Mouse (Mus musculus) neural tube, embryonic 15.5 days (tissue): ENCODE measurements around the gene Mex3d. TPM values are rescaled to one million over a fixed set of nuclear protein-coding genes. Genes with fewer than 3 reads are reported as not detected.
"Not testable (repeated sequence)": the region's sequence is repeated elsewhere in the genome, so short reads cannot be mapped to it uniquely, and the experiment has no call there.

Experiments used
- ATAC-seq: fragments of 200-750 bp; cut with Nextera tagmentation; 2 replicates; pipeline ENCODE4 v1.8.0; 2017; ENCODE audit warnings: mild to moderate bottlenecking, moderate TSS enrichment, moderate library complexity; ENCODE audit not compliant: low FRiP score
- H3K27ac ChIP-seq: fragments of 300-500 bp; sonication (generic); replicated peaks from 2 replicates; pipeline ENCODE4 v1.5.1; 2015; ENCODE audit warnings: mild to moderate bottlenecking, inconsistent platforms
- H3K27me3 ChIP-seq: fragments of 300-500 bp; sonication (generic); replicated peaks from 2 replicates; pipeline ENCODE4 v1.6.1; 2015; ENCODE audit warnings: inconsistent platforms
- H3K36me3 ChIP-seq: fragments of 300-500 bp; sonication (generic); 2 replicates; pipeline ENCODE4 v1.6.1; 2015; ENCODE audit warnings: inconsistent platforms
- H3K4me1 ChIP-seq: fragments of 300-500 bp; sonication (generic); 2 replicates; pipeline ENCODE4 v1.6.1; 2015; ENCODE audit warnings: inconsistent platforms
- H3K4me2 ChIP-seq: fragments of 300-500 bp; sonication (generic); 2 replicates; pipeline ENCODE4 v1.6.1; 2015; ENCODE audit warnings: inconsistent platforms, mild to moderate bottlenecking, moderate library complexity
- H3K4me3 ChIP-seq: fragments of 300-500 bp; sonication (generic); replicated peaks from 2 replicates; pipeline ENCODE4 v1.5.1; 2015; ENCODE audit warnings: mild to moderate bottlenecking, inconsistent platforms
- H3K9ac ChIP-seq: fragments of 300-500 bp; sonication (generic); replicated peaks from 2 replicates; pipeline ENCODE4 v1.6.1; 2015; ENCODE audit warnings: mild to moderate bottlenecking, inconsistent platforms
- H3K9me3 ChIP-seq: fragments of 300-500 bp; sonication (generic); replicated peaks from 2 replicates; pipeline ENCODE4 v1.6.1; 2016; ENCODE audit warnings: inconsistent platforms
- WGBS: fragments of 180-500 bp; shearing (Covaris S2); methylation state at CpG from one replicate; pipeline ENCODE4 v1.1.7; 2015; ENCODE audit warnings: mixed read lengths; 5-methylcytosine and 5-hydroxymethylcytosine counted together
- polyA plus RNA-seq: library from polyadenylated mRNA; unstranded; fragments of >200 nt; fragmentation: Nextera tagmentation; extraction: Ambion mirVana; gene quantifications from 2 replicates; pipeline ENCODE4 v1.2.1, GENCODE M21; 2015

Mex3d gene
- polyA plus RNA-seq, 1 experiment from 2014 or later: 14.0 TPM

- no peak for ATAC-seq
These were observed 39.1 kb downstream of the Mex3d start, which contains the start of gene Adamtsl5 for GRCm38 (mm10) chr10:80348244-80348781. Gene Adamtsl5, minus strand, starts transcription at chr10:80348412.

GRCm38 (mm10) chr10:80347514-80347967 is 39.9 kb downstream of the Mex3d start:
- ATAC-seq: no peak
- Histone ChIP-seq H3K27me3 (peaks cover 97% of the 10 kb centered on the region), H3K4me3 (peak overlapping the region; percentile 21; the same call in 1 of the 2 replicates), H3K9me3 (no peaks in the 10 kb centered on the region), H3K27ac (no peak overlapping the region), H3K4me1 (peaks cover 24% of the 10 kb centered on the region), H3K36me3 (no peaks in the 10 kb centered on the region), H3K4me2 (peak overlapping the region; percentile 42), H3K9ac (no peak overlapping the region)
- 11% methylated on average over 17 of the region's 17 CpGs for WGBS

More at GRCm38 (mm10) chr10:80348244-80348781, 39.1 kb downstream of the Mex3d start, which contains the start of gene Adamtsl5:
- Histone ChIP-seq H3K4me3 (peak within 1 kb of the TSS; percentile 21), H3K36me3 (no peaks in the 10 kb centered on the region), H3K27me3 (peaks cover 97% of the 10 kb centered on the region), H3K9me3 (no peaks in the 10 kb centered on the region), H3K4me1 (peaks cover 17% of the 10 kb centered on the region), H3K4me2 (peak within 1 kb of the TSS; percentile 42), H3K27ac (no peak within 1 kb of the TSS), H3K9ac (no peak within 1 kb of the TSS)
- WGBS: 2% methylated on average over 36 of the region's 42 CpGs

DNA sequence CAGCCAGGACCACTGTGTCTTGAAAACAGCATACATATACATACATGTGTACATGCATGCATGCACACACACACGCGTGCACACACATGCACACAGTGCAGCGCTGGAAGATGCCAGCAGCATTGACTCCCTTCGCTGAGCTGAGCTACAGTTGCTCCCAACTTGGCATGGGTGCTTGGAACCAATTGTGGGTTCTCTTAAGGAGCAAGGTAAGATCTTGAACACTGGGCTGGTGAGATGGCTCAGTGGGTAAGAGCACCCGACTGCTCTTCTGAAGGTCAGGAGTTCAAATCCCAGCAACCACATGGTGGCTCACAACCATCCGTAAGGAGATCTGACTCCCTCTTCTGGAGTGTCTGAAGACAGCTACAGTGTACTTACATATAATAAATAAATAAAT is 41.5 kb downstream of the Mex3d start:
- H3K4me1 ChIP-seq: peaks cover 36% of the 10 kb centered on the region
- 81% methylated on average over 6 of the region's 6 CpGs for WGBS
- not testable (repeated sequence) for H3K4me2 ChIP-seq, ATAC-seq, H3K27ac ChIP-seq, H3K4me3 ChIP-seq, H3K36me3 ChIP-seq, H3K9ac ChIP-seq, H3K9me3 ChIP-seq
- peaks cover 97% of the 10 kb centered on the region for H3K27me3 ChIP-seq

DNA sequence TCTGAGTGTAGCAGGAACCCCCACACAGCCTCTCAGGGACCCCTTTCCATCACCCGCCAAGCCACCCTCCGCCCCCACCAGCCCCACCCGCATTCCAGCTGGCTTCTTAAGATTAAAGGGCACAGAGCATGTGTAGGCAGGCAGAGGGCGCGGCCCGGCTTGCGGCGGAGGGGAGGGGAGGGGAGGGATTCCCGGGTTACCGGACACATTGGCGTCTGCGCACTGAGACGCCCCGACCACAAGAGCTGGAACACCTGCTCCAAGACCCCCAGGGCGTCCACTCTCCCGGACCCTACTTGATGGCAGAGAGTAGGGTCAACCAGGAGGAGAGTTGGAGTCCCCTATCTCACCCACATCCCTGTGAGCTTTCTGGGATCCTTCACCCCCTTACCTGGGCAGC is 42.3 kb downstream of the Mex3d start:
- H3K4me1 ChIP-seq: peaks cover 36% of the 10 kb centered on the region
- no peaks in the 10 kb centered on the region for H3K36me3 ChIP-seq
- no peak overlapping the region for H3K4me2 ChIP-seq
- no peak overlapping the region for H3K4me3 ChIP-seq
- peaks cover 97% of the 10 kb centered on the region for H3K27me3 ChIP-seq
- H3K27ac ChIP-seq: no peak overlapping the region
- ATAC-seq: no peak
- no peak overlapping the region for H3K9ac ChIP-seq
- 1% methylated on average over 15 of the region's 16 CpGs for WGBS
- H3K9me3 ChIP-seq: no peaks in the 10 kb centered on the region

DNA sequence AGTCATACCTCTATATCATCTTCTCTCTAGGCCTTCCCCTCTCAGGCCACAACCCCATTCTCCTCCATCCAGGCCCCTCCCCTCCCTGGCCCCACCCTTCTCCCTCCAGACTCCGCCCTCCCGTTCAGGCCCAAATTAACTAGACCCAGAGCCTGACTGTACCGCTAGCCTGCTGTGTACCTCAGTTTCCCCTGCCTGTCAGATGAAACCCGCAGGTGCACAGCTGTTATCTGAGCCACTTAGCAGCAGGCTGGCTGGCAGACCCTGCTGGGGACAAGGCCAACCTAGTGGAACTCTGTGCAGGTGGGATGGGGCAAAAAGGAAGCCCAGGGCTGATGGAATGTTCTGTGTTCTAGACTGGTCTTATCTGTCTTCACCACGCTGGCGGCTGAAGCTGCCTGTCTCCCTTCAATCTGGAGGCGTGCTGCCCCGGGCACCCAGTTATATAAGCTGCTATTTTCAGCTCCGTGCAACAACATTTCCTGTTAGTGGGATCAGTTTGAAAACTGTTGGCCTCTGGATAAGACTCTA is 43.3 kb downstream of the Mex3d start:
- Histone ChIP-seq H3K27me3 (peaks cover 88% of the 10 kb centered on the region), H3K36me3 (no peaks in the 10 kb centered on the region), H3K4me1 (peaks cover 36% of the 10 kb centered on the region), H3K27ac (no peak overlapping the region), H3K9ac (no peak overlapping the region), H3K4me2 (no peak overlapping the region), H3K4me3 (no peak overlapping the region), H3K9me3 (no peaks in the 10 kb centered on the region)
- 51% methylated on average over 9 of the region's 9 CpGs for WGBS
- ATAC-seq: no peak

DNA sequence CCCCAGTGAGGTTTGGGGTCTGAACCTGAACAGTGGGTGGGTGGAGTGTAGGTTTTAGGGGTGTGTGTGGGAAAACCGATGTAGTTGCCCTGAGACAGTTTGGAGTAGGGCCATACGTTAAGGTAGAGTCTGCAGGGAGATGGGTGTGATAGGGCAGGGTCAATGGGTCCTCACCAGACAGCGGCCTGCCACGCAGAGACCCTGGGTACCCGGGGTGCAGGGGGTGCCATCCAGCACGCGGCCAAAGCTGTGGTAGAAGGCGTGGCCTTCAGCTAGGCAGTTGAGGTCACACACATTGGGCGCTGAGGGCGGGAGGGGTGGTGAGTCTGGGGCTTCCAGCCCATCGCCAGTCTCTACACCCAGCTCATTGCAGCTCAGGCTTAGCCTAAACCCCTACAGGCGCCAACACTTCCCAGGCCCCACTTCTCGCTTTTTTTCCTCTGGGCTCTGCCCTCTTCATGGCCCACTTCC is 44.0 kb downstream of the Mex3d start:
- Histone ChIP-seq H3K27me3 (peaks cover 81% of the 10 kb centered on the region), H3K36me3 (no peaks in the 10 kb centered on the region), H3K4me1 (peaks cover 30% of the 10 kb centered on the region), H3K4me2 (peak overlapping the region; percentile 60), H3K4me3 (peak overlapping the region; percentile 32), H3K9me3 (no peaks in the 10 kb centered on the region), H3K9ac (no peak overlapping the region), H3K27ac (no peak overlapping the region)
- peak; percentile 14; the same call in 1 of the 2 replicates for ATAC-seq
- 25% methylated on average over 13 of the region's 13 CpGs for WGBS

DNA sequence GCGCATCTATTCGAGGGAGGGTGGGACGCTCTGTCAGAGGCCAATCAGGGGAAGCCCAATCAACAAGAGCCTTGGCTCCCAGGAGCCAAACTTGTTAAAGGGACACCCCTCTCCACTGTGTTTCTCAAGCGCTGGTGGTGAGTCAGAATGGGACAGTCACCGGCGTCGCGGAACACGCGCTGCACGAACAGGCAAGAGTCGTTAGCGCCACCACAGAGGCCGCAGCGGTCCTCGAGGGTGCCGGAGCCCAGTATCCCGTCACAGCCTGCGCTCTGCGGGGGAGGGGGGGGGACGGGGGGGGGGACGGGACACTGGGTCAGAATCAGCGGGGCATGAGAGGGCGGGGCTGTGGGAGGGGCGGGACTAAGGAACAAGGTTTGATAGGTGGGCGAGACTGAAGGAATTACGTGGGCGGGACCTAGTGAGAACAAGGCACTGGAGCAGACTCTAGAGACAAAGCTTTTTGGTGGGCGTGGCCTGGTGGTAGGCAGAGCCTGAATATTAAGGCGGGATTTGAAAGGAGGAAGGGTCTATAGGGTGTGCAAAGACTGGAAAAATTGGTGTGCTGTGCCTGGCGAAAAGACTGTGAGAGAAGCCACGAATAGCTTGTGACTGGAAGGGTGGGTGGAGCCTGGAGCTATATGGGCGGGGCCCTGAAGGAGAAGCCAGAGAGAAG is 44.6 kb downstream of the Mex3d start:
- WGBS: under 1% methylated on average over 31 of the region's 33 CpGs

GRCm38 (mm10) chr10:80342305-80342748 is 45.1 kb downstream of the Mex3d start:
- no peaks in the 10 kb centered on the region for H3K9me3 ChIP-seq
- peaks cover 74% of the 10 kb centered on the region for H3K27me3 ChIP-seq
- peak overlapping the region; percentile 60 for H3K4me2 ChIP-seq
- no peak for ATAC-seq
- H3K9ac ChIP-seq: 0 out of 2 replicates have a peak overlapping the region, but pooled peaks have one; percentile 5
- 3% methylated on average over 26 of the region's 26 CpGs for WGBS
- no peaks in the 10 kb centered on the region for H3K36me3 ChIP-seq
- peaks cover 24% of the 10 kb centered on the region for H3K4me1 ChIP-seq
- no peak overlapping the region for H3K27ac ChIP-seq
- H3K4me3 ChIP-seq: peak overlapping the region; percentile 32

More for the DNA sequence above, 44.6 kb downstream of the Mex3d start:
- ATAC-seq: peak; percentile 45
- H3K4me3 ChIP-seq: peak overlapping the region; percentile 32
- H3K4me1 ChIP-seq: peaks cover 26% of the 10 kb centered on the region
- H3K4me2 ChIP-seq: peak overlapping the region; percentile 60
- no peaks in the 10 kb centered on the region for H3K9me3 ChIP-seq
- H3K27ac ChIP-seq: no peak overlapping the region
- no peak overlapping the region for H3K9ac ChIP-seq
- H3K36me3 ChIP-seq: no peaks in the 10 kb centered on the region
- peaks cover 78% of the 10 kb centered on the region for H3K27me3 ChIP-seq

DNA sequence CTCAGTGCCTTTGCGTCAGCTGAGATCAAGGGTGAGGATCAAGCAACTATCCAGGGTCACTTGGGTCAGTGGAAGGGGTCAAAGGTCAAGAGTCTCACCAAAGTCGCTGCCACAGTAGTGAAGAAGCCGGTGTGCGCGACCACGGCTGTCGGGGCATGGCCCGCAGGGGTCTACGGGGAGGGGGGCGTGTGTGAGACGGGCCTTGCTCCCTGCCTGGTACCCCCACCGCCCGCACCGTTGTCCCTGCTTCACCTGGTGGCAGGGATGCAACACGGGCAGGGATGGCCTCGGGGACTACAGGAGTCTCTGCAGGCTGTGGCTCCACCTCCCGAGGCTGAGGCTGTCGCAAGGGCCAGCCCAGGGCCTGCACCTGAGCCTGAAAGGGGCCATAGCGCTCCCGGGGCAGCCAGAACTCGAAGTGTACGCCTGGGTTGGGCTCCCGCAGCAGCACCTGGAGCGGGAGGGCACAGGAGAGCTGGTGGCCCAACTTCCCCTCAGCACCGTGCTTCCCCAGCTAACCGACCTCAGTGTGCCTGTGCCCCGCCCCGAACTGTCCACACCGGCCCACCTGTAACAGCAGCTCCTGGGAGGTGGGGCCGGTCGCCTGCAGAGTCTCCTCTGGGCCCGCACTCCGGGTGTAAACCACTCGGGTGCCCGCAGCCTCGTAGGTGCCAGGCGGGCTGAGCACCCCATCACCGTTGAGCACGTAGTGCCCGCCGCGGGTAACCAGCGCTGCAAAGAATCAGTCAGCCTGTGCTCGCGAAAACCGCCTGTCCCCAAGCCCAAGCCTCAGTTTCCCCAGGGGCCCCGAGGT is 45.8 kb downstream of the Mex3d start:
- Histone ChIP-seq H3K4me3 (peak overlapping the region; percentile 32), H3K9ac (0 out of 2 replicates have a peak overlapping the region, but pooled peaks have one; percentile 5), H3K4me2 (peak overlapping the region; percentile 60), H3K27me3 (peaks cover 70% of the 10 kb centered on the region), H3K4me1 (peaks cover 24% of the 10 kb centered on the region), H3K36me3 (no peaks in the 10 kb centered on the region), H3K9me3 (no peaks in the 10 kb centered on the region), H3K27ac (no peak overlapping the region)
- 3% methylated on average over 46 of the region's 47 CpGs for WGBS
- no peak for ATAC-seq

- WGBS: 17% methylated on average over 21 of the region's 21 CpGs
- Histone ChIP-seq H3K36me3 (no peaks in the 10 kb centered on the region), H3K4me1 (peaks cover 24% of the 10 kb centered on the region), H3K27me3 (peaks cover 65% of the 10 kb centered on the region), H3K4me3 (0 out of 2 replicates have a peak overlapping the region, but pooled peaks have one; percentile 4), H3K27ac (no peak overlapping the region), H3K9me3 (no peaks in the 10 kb centered on the region), H3K9ac (no peak overlapping the region), H3K4me2 (no peak overlapping the region)
- ATAC-seq: no peak
These were observed 46.4 kb downstream of the Mex3d start for GRCm38 (mm10) chr10:80341026-80341425.
